Mouse (Mus musculus): ENCODE measurements around the gene Scg3. TPM values are rescaled to one million over a fixed set of nuclear protein-coding genes. Genes with fewer than 3 reads are reported as not detected.

Gene Scg3
- total and polyA plus RNA-seq, 3 experiments, result not detected

GRCm38 (mm10) chr9:75610571-75611493 lies 73.0 kb downstream of the Scg3 start, which contains the start of gene Tmod2:
Gene Tmod2, minus strand, starts transcription at chr9:75611325.
- Histone ChIP-seq H3K27me3 (ENCODE audit: control insufficient read depth in 1 of 2, insufficient read depth in 2 of 2, low read length in 2 of 2) (peaks cover 0 to 2% of the 10 kb centered on the region in 2 experiments; a peak in 1 of 4 replicates), H3K4me1 (ENCODE audit: control insufficient read depth in 1 of 2, insufficient read depth in 2 of 2, low read length in 2 of 2) (no peaks in the 10 kb centered on the region), H3K4me3 (ENCODE audit: control insufficient read depth in 1 of 2, insufficient read depth in 1 of 2, low read depth in 2 of 2, low read length in 2 of 2) (no peak within 1 kb of the TSS), H3K9me3 (replicated peaks; ENCODE audit: insufficient read depth, low read length) (no peaks in the 10 kb centered on the region), H3K27ac (ENCODE audit: control insufficient read depth, low read depth, low read length) (no peak within 1 kb of the TSS), H3K36me3 (ENCODE audit: control insufficient read depth in 1 of 2, insufficient read depth in 2 of 2, low read length in 2 of 2) (no peaks in the 10 kb centered on the region), H3K9ac (ENCODE audit: control insufficient read depth, low read depth, low read length, poor library complexity, severe bottlenecking) (no peak within 1 kb of the TSS), H3K79me2 (ENCODE audit: control insufficient read depth, insufficient read depth, low read length, poor library complexity) (no peaks in the 10 kb centered on the region)
- TF ChIP-seq E2F4 (IDR thresholded peaks at IDR 0.05; ENCODE audit: borderline replicate concordance, low read depth, low read length) (no peak), GATA1 (IDR thresholded peaks at IDR 0.05; ENCODE audit: low read depth, low read length) (no peak), POLR2A (IDR thresholded peaks at IDR 0.05; ENCODE audit: control insufficient read depth in 1 of 2, insufficient read depth in 1 of 2, low read depth in 1 of 2, low read length in 2 of 2, poor library complexity in 1 of 2) (no peak), MAFK (IDR thresholded peaks at IDR 0.05; ENCODE audit: borderline replicate concordance, low read depth, low read length) (no peak), HCFC1 (IDR thresholded peaks at IDR 0.05; ENCODE audit: low read depth, low read length) (no peak), POLR2AphosphoS2 (IDR thresholded peaks at IDR 0.05; ENCODE audit: low read length) (no peak), UBTF (IDR thresholded peaks at IDR 0.05; ENCODE audit: borderline replicate concordance, insufficient read depth, low read depth, low read length) (no peak), ZKSCAN1 (IDR thresholded peaks at IDR 0.05; ENCODE audit: low read depth, low read length) (no peak), CHD2 (IDR thresholded peaks at IDR 0.05; ENCODE audit: low read length) (no peak), ELF1 (IDR thresholded peaks at IDR 0.05; ENCODE audit: low read depth, low read length) (no peak), MAZ (IDR thresholded peaks at IDR 0.05; ENCODE audit: low read depth, low read length) (no peak), MEF2A (IDR thresholded peaks at IDR 0.05; ENCODE audit: extremely low read depth, insufficient replicate concordance, low read depth, low read length, poor library complexity, severe bottlenecking) (no peak), TAL1 (IDR thresholded peaks at IDR 0.05; ENCODE audit: low read length) (no peak), ETS1 (IDR thresholded peaks at IDR 0.05; ENCODE audit: low read depth, low read length) (no peak), USF2 (IDR thresholded peaks at IDR 0.05; ENCODE audit: borderline replicate concordance in 1 of 2, insufficient read depth in 1 of 2, low read depth in 1 of 2, low read length in 2 of 2) (no peak), MXI1 (IDR thresholded peaks at IDR 0.05; ENCODE audit: low read depth, low read length) (no peak), ZNF384 (IDR thresholded peaks at IDR 0.05; ENCODE audit: low read depth, low read length) (no peak), RCOR1 (IDR thresholded peaks at IDR 0.05; ENCODE audit: low read depth, low read length) (no peak), GABPA (IDR thresholded peaks at IDR 0.05; ENCODE audit: low read depth, low read length) (no peak), TCF12 (IDR thresholded peaks at IDR 0.05; ENCODE audit: low read depth, low read length) (no peak)
- no peak for DNase-seq (ENCODE audit: low read depth, low spot score)
